Mouse (Mus musculus) midbrain, embryonic 15.5 days (tissue): ENCODE measurements around the gene Gpr107. TPM values are rescaled to one million over a fixed set of nuclear protein-coding genes. Genes with fewer than 3 reads are reported as not detected.

Experiments used
- ATAC-seq: fragments of 200-750 bp; cut with Nextera tagmentation; replicated peaks from 2 replicates; pipeline ENCODE4 v1.8.0; 2017; ENCODE audit warnings: moderate TSS enrichment
- H3K27ac ChIP-seq: fragments of 300-500 bp; sonication (generic); 2 replicates; pipeline ENCODE4 v1.5.1; 2015; ENCODE audit warnings: mild to moderate bottlenecking, inconsistent platforms
- H3K27me3 ChIP-seq: fragments of 300-500 bp; sonication (generic); replicated peaks from 2 replicates; pipeline ENCODE4 v1.6.1; 2015; ENCODE audit warnings: inconsistent platforms
- H3K36me3 ChIP-seq: fragments of 300-500 bp; sonication (generic); replicated peaks from 2 replicates; pipeline ENCODE4 v1.6.1; 2015; ENCODE audit warnings: inconsistent platforms
- H3K4me1 ChIP-seq: fragments of 300-500 bp; sonication (generic); 2 replicates; pipeline ENCODE4 v1.6.1; 2015; ENCODE audit warnings: inconsistent platforms
- H3K4me2 ChIP-seq: fragments of 300-500 bp; sonication (generic); 2 replicates; pipeline ENCODE4 v1.6.1; 2015; ENCODE audit warnings: inconsistent platforms, mild to moderate bottlenecking, moderate library complexity
- H3K4me3 ChIP-seq: fragments of 300-500 bp; sonication (generic); 2 replicates; pipeline ENCODE4 v1.5.1; 2015; ENCODE audit warnings: mild to moderate bottlenecking, inconsistent platforms
- H3K9ac ChIP-seq: fragments of 300-500 bp; sonication (generic); 2 replicates; pipeline ENCODE4 v1.6.1; 2015; ENCODE audit warnings: mild to moderate bottlenecking, inconsistent platforms
- H3K9me3 ChIP-seq: fragments of 300-500 bp; sonication (generic); 2 replicates; pipeline ENCODE4 v1.6.1; 2016; ENCODE audit warnings: inconsistent platforms
- WGBS: fragments of 180-500 bp; shearing (Covaris S2); methylation state at CpG from one replicate; pipeline ENCODE4 v1.1.7; 2015; ENCODE audit warnings: mixed read lengths; 5-methylcytosine and 5-hydroxymethylcytosine counted together
- polyA plus RNA-seq: library from polyadenylated mRNA; unstranded; fragments of >200 nt; fragmentation: Nextera tagmentation; extraction: Ambion mirVana; gene quantifications from 2 replicates; pipeline ENCODE4 v1.2.1, GENCODE M21; 2015

Gene Gpr107
- polyA plus RNA-seq, 1 experiment from 2014 or later: 41.0 TPM

- Histone ChIP-seq H3K27me3 (peaks cover 6% of the 10 kb centered on the region; the same call in 1 of the 2 replicates), H3K9ac (peak overlapping the region; percentile 93; the same call in 1 of the 2 replicates), H3K27ac (peak overlapping the region; percentile 91), H3K4me1 (peaks cover 19% of the 10 kb centered on the region), H3K4me3 (peak overlapping the region; percentile 99), H3K4me2 (peak overlapping the region; percentile 90), H3K36me3 (no peaks in the 10 kb centered on the region; the same call in 1 of the 2 replicates), H3K9me3 (no peaks in the 10 kb centered on the region)
- WGBS: 31% methylated on average over 3 of the region's 3 CpGs
- 0 out of 2 replicates have a peak, but pooled peaks have one; percentile 24 for ATAC-seq
Observed at GRCm38 (mm10) chr2:31142505-31142904, 9.6 kb upstream of the Gpr107 start.

DNA sequence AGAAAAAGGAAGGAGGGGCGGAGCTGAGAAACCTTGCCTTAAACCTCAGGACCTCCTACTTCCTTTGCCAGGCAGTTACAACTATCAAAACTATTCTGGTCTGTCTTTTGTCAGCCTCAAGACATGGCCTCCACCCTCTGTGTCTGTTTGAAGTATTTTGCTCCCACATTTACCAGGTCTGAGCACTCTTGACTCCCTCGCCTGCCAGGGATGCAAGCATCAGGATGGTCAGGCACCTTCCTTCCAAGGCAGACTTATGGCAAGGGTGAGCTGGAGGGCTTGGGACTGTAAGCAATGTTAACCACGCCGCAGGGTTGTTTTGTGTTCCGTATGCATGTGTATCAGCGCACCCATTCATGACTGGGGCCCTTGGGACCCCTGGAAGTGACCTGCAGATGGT, 8.8 kb upstream of the Gpr107 start:
- Histone ChIP-seq H3K4me2 (no peak overlapping the region), H3K27ac (no peak overlapping the region), H3K4me3 (no peak overlapping the region), H3K36me3 (no peaks in the 10 kb centered on the region; the same call in 1 of the 2 replicates), H3K27me3 (peaks cover 6% of the 10 kb centered on the region; the same call in 1 of the 2 replicates), H3K9me3 (no peaks in the 10 kb centered on the region), H3K4me1 (peaks cover 19% of the 10 kb centered on the region), H3K9ac (no peak overlapping the region)
- no peak for ATAC-seq
- WGBS: 85% methylated on average over 6 of the region's 6 CpGs

GRCm38 (mm10) chr2:31143768-31144695, 8.1 kb upstream of the Gpr107 start:
- no peak for ATAC-seq
- 84% methylated on average over 16 of the region's 16 CpGs for WGBS
- no peak overlapping the region for H3K27ac ChIP-seq
- peaks cover 19% of the 10 kb centered on the region for H3K4me1 ChIP-seq
- H3K9me3 ChIP-seq: no peaks in the 10 kb centered on the region
- H3K36me3 ChIP-seq: no peaks in the 10 kb centered on the region; the same call in 1 of the 2 replicates
- no peak overlapping the region for H3K4me3 ChIP-seq
- H3K9ac ChIP-seq: no peak overlapping the region
- no peak overlapping the region for H3K4me2 ChIP-seq
- H3K27me3 ChIP-seq: peaks cover 6% of the 10 kb centered on the region; the same call in 1 of the 2 replicates

- Histone ChIP-seq H3K4me2 (no peak overlapping the region), H3K4me3 (no peak overlapping the region), H3K36me3 (peaks cover 3% of the 10 kb centered on the region; the same call in 1 of the 2 replicates), H3K9ac (no peak overlapping the region), H3K9me3 (no peaks in the 10 kb centered on the region), H3K27me3 (peaks cover 6% of the 10 kb centered on the region; the same call in 1 of the 2 replicates), H3K27ac (no peak overlapping the region), H3K4me1 (peaks cover 18% of the 10 kb centered on the region)
- ATAC-seq: no peak
- 69% methylated on average over 1 of the region's 1 CpGs for WGBS
Observed at GRCm38 (mm10) chr2:31144901-31145300, 7.2 kb upstream of the Gpr107 start.

DNA sequence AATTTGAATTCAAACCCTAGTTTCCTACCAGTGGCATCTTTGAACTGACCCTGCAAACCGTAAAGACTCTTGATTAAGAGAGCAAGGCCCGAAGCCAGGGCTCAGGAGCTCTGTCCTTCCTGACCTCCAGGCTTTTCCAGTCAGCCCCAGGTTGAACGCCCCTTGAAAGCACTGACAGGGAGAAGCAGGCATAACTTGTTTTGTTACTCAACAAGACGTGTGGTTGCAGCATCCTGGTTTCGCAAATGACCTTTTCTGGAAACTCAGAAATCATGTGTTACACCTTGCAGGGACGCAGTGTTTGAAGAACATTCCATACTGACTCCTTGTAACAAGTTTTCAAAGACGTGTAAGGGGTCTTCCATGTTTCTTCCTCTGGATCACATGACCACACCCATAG, 5.1 kb upstream of the Gpr107 start:
- H3K4me3 ChIP-seq: no peak overlapping the region

DNA sequence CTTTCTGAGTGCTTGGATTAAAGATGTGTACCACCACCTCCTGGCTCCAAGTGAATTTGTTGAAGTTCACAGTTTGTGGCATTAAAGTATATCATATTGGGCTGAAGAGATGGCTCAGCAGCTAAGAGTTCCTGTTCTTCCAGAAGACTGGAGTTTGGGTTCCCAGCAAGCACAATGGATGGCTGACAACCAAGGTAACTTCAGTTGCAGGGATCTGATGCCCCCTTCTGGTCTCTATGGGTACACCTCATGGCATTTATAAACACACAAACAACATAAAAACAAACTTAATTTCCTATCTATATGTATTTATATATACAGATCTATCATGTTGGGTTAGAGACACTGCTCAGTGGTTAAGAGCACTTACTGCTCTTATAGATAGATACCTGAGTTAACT, 1.4 kb upstream of the Gpr107 start:
- no peak overlapping the region for H3K4me3 ChIP-seq
- H3K27ac ChIP-seq: no peak overlapping the region
- H3K4me1 ChIP-seq: peaks cover 24% of the 10 kb centered on the region
- H3K9ac ChIP-seq: no peak overlapping the region
- no peak overlapping the region; the same call in 1 of the 2 replicates for H3K4me2 ChIP-seq
- H3K36me3 ChIP-seq: peaks cover 6% of the 10 kb centered on the region; the same call in 1 of the 2 replicates
- no peak for ATAC-seq
- H3K27me3 ChIP-seq: no peaks in the 10 kb centered on the region
- no peaks in the 10 kb centered on the region for H3K9me3 ChIP-seq

More for the DNA sequence above, 5.1 kb upstream of the Gpr107 start:
- 89% methylated on average over 7 of the region's 7 CpGs for WGBS
- H3K36me3 ChIP-seq: peaks cover 6% of the 10 kb centered on the region; the same call in 1 of the 2 replicates
- ATAC-seq: no peak
- no peak overlapping the region for H3K27ac ChIP-seq
- peaks cover 15% of the 10 kb centered on the region for H3K4me1 ChIP-seq
- peaks cover 6% of the 10 kb centered on the region; the same call in 1 of the 2 replicates for H3K27me3 ChIP-seq
- H3K9me3 ChIP-seq: no peaks in the 10 kb centered on the region
- H3K9ac ChIP-seq: no peak overlapping the region
- no peak overlapping the region for H3K4me2 ChIP-seq

- Histone ChIP-seq H3K27ac (no peak overlapping the region), H3K4me3 (no peak overlapping the region), H3K9ac (no peak overlapping the region), H3K36me3 (no peaks in the 10 kb centered on the region), H3K4me2 (no peak overlapping the region), H3K27me3 (no peaks in the 10 kb centered on the region), H3K4me1 (peaks cover 16% of the 10 kb centered on the region), H3K9me3 (no peaks in the 10 kb centered on the region)
- ATAC-seq: no peak
- WGBS: 93% methylated on average over 3 of the region's 3 CpGs
Observed at GRCm38 (mm10) chr2:31156846-31157245, 4.7 kb downstream of the Gpr107 start.

GRCm38 (mm10) chr2:31160147-31160920, 8.2 kb downstream of the Gpr107 start:
- Histone ChIP-seq H3K4me3 (no peak overlapping the region), H3K4me1 (peaks cover 11% of the 10 kb centered on the region), H3K9me3 (no peaks in the 10 kb centered on the region), H3K4me2 (no peak overlapping the region), H3K9ac (no peak overlapping the region), H3K27ac (no peak overlapping the region), H3K36me3 (no peaks in the 10 kb centered on the region), H3K27me3 (no peaks in the 10 kb centered on the region)
- WGBS: 88% methylated on average over 10 of the region's 10 CpGs
- ATAC-seq: no peak

DNA sequence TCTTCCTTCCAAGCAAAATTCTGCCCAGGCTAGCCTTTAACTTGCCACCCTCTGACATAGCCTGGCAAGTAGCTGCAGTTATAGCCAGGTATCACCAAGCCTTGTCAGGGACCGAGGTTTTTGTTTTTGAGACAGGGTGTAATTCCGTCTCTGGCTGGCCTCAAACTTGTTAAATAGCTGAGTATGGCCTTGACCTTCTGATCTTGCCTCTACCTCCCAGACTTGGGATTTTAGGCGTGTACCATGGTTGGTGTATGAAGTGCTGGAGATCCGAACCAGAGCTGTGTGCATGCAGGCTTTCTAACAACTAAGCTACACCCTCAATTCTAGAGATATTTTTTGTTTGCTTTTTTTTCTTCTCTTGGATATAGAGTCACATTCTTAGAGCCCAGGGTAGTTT, 9.5 kb downstream of the Gpr107 start:
- 90% methylated on average over 4 of the region's 4 CpGs for WGBS
- Histone ChIP-seq H3K27me3 (no peaks in the 10 kb centered on the region), H3K4me2 (no peak overlapping the region), H3K27ac (no peak overlapping the region), H3K4me1 (peaks cover 14% of the 10 kb centered on the region), H3K36me3 (no peaks in the 10 kb centered on the region), H3K9ac (no peak overlapping the region), H3K4me3 (no peak overlapping the region), H3K9me3 (no peaks in the 10 kb centered on the region)
- ATAC-seq: no peak

- WGBS: 86% methylated on average over 11 of the region's 11 CpGs
- no peak overlapping the region for H3K27ac ChIP-seq
- H3K36me3 ChIP-seq: peaks cover 6% of the 10 kb centered on the region
- no peak overlapping the region for H3K4me3 ChIP-seq
- no peak overlapping the region for H3K9ac ChIP-seq
- no peaks in the 10 kb centered on the region for H3K9me3 ChIP-seq
- ATAC-seq: no peak
- peaks cover 14% of the 10 kb centered on the region for H3K4me1 ChIP-seq
- no peak overlapping the region for H3K4me2 ChIP-seq
- no peaks in the 10 kb centered on the region for H3K27me3 ChIP-seq
Observed at GRCm38 (mm10) chr2:31163361-31164118, 11.4 kb downstream of the Gpr107 start.

DNA sequence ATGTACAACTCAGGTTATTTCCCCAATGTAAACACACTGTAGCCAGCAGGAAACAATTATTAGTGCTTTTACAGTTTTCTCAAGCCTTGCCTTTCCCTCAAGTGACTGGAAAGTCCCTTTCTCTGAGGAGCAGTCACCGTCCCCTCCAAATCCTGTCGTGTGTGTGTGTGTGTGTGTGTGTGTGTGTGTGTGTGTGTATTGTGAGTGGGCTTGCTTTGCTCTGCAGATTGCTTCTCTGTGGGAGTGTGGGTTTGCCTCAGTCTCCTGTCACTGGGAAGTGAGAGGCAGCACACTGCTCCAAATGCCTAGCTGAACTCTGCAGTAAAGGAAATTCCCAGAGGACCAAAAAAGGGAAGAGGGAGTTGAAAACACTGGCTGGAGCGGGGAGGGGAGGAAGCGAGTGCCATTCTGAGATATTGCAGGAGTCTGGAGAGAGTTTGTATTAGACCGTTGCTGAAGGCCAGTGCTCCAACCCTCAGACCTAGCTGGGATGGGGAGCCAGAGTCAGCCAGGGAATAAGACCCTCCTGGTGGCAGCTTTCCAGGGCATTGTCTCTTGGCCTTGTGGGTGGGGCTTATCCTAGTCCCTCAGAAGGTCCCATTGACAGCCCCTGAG, 12.8 kb downstream of the Gpr107 start:
- Histone ChIP-seq H3K4me2 (no peak overlapping the region), H3K27ac (no peak overlapping the region), H3K36me3 (peaks cover 20% of the 10 kb centered on the region), H3K27me3 (no peaks in the 10 kb centered on the region), H3K9ac (no peak overlapping the region), H3K4me1 (peaks cover 14% of the 10 kb centered on the region), H3K4me3 (no peak overlapping the region), H3K9me3 (no peaks in the 10 kb centered on the region)
- ATAC-seq: no peak
- 43% methylated on average over 5 of the region's 5 CpGs for WGBS
